8 mouse cellular contexts compared by ENCODE assay signal in genomic region chr5:136986695-136987137, GRCm38 (mm10). TPM values are rescaled to one million over a fixed set of nuclear protein-coding genes. Genes with fewer than 3 reads are reported as not detected.
DNase-seq lines count a peak whose midpoint lies in the region; ATAC-seq and TF ChIP-seq lines count a peak whose summit lies in the region.

Gene Plod3 (plus strand): TSS chr5:136987019.

- H3K9me3 ChIP-seq in CH12.LX (replicated peaks; ENCODE audit: low read length), result no peaks in the 10 kb centered on the region
- no peaks in the 10 kb centered on the region for H3K9me3 ChIP-seq in forebrain, embryonic 11.5 days (ENCODE audit: control insufficient read depth, low read length)
- no peaks in the 10 kb centered on the region for H3K9me3 ChIP-seq in heart, embryonic 16.5 days (replicated peaks; ENCODE audit: control insufficient read depth, low read length)
- H3K9me3 ChIP-seq in liver, embryonic 15.5 days (replicated peaks), result no peaks in the 10 kb centered on the region
- no peaks in the 10 kb centered on the region for H3K9me3 ChIP-seq in neural tube, embryonic 12.5 days

- peaks cover 5 to 19% of the 10 kb centered on the region in 2 experiments; a peak in 2 of 4 replicates for H3K4me1 ChIP-seq in CH12.LX (ENCODE audit: control insufficient read depth in 1 of 2, insufficient read depth in 2 of 2)
- H3K4me1 ChIP-seq in forebrain, embryonic 11.5 days (replicated peaks; ENCODE audit: control insufficient read depth, insufficient read depth, low read length), result peaks cover 2% of the 10 kb centered on the region; the same call in 1 of the 2 replicates
- H3K4me1 ChIP-seq in heart, embryonic 16.5 days (ENCODE audit: control insufficient read depth, insufficient read depth, low read length), result peaks cover 11% of the 10 kb centered on the region
- H3K4me1 ChIP-seq in liver, embryonic 15.5 days (replicated peaks), result peaks cover 29% of the 10 kb centered on the region
- peaks cover 15% of the 10 kb centered on the region for H3K4me1 ChIP-seq in neural tube, embryonic 12.5 days
- H3K4me1 ChIP-seq in testis, adult 2 months (ENCODE audit: control insufficient read depth, insufficient read depth, low read length), result peaks cover 15% of the 10 kb centered on the region

- peak within 1 kb of the TSS; percentile 93 for H3K9ac ChIP-seq in CH12.LX (ENCODE audit: insufficient read depth, low read depth)
- H3K9ac ChIP-seq in forebrain, embryonic 11.5 days (ENCODE audit: low read length), result peak within 1 kb of the TSS; percentile 98
- H3K9ac ChIP-seq in heart, embryonic 16.5 days (ENCODE audit: low read length), result peak within 1 kb of the TSS; percentile 92
- peak within 1 kb of the TSS; percentile 92 for H3K9ac ChIP-seq in liver, embryonic 15.5 days
- peak within 1 kb of the TSS; percentile 89 for H3K9ac ChIP-seq in neural tube, embryonic 12.5 days

- H3K27ac ChIP-seq in CH12.LX (ENCODE audit: insufficient read depth, low read depth), result peak within 1 kb of the TSS; percentile 20
- H3K27ac ChIP-seq in forebrain, embryonic 11.5 days (ENCODE audit: low read depth, low read length), result peak within 1 kb of the TSS; percentile 93
- H3K27ac ChIP-seq in heart, embryonic 16.5 days (ENCODE audit: low read length), result peak within 1 kb of the TSS; percentile 91
- H3K27ac ChIP-seq in liver, embryonic 15.5 days (replicated peaks), result peak within 1 kb of the TSS; percentile 92
- peak within 1 kb of the TSS; percentile 83 for H3K27ac ChIP-seq in neural tube, embryonic 12.5 days
- peak within 1 kb of the TSS; percentile 93 for H3K27ac ChIP-seq in testis, adult 2 months (ENCODE audit: control insufficient read depth, insufficient read depth, low read depth, low read length)

- WGBS in forebrain, embryonic 11.5 days, result under 1% methylated on average over 26 of the region's 26 CpGs
- WGBS in heart, embryonic 16.5 days, result 0% methylated on average over 26 of the region's 26 CpGs
- WGBS in liver, embryonic 15.5 days (ENCODE audit: insufficient replicate concordance), result under 1% methylated on average over 26 of the region's 26 CpGs
- under 1% methylated on average over 26 of the region's 26 CpGs for WGBS in neural tube, embryonic 12.5 days

- DNase-seq in CH12.LX (ENCODE audit: extremely low read depth), result peak; percentile 99
- peak; percentile 99 for DNase-seq in c-Kit-positive CD71-positive TER-119-negative erythroid progenitor cells, embryonic 14.5 days (ENCODE audit: low read depth)
- DNase-seq in forebrain, embryonic 11.5 days (ENCODE audit: low spot score), result peak; percentile 98
- peak; percentile 97 to 99 for DNase-seq in kidney, postnatal 36 days

- no peak for TF ChIP-seq RAD21 in CH12.LX (IDR thresholded peaks at IDR 0.05; ENCODE audit: low read depth, low read length)

- in situ Hi-C loops in CH12.LX (cut with MboI; ENCODE audit: low pct_ligation_motif_present, low pct_unique_long_range_greater_than_20kb, low sequenced_read_pairs), result no loop called here

- TF ChIP-seq CTCF in CH12.LX (conservative IDR thresholded peaks at IDR 0.05 in 1 of 2, IDR thresholded peaks at IDR 0.05 in 1 of 2; ENCODE audit: low read depth in 2 of 2, low read length in 2 of 2), result no peak
- TF ChIP-seq CTCF in testis, adult 2 months (IDR thresholded peaks at IDR 0.05; ENCODE audit: control insufficient read depth, insufficient read depth, insufficient replicate concordance, low read depth, low read length), result no peak

- H3K36me3 ChIP-seq in CH12.LX (replicated peaks in 1 of 2; ENCODE audit: control insufficient read depth in 1 of 2, insufficient read depth in 1 of 2, low read length in 1 of 2), result peaks cover 44 to 67% of the 10 kb centered on the region in 2 experiments
- peaks cover 6% of the 10 kb centered on the region; the same call in 1 of the 2 replicates for H3K36me3 ChIP-seq in forebrain, embryonic 11.5 days (ENCODE audit: control insufficient read depth, insufficient read depth, low read length)
- H3K36me3 ChIP-seq in heart, embryonic 16.5 days (ENCODE audit: control insufficient read depth, insufficient read depth), result peaks cover 23% of the 10 kb centered on the region
- H3K36me3 ChIP-seq in liver, embryonic 15.5 days (replicated peaks), result peaks cover 27% of the 10 kb centered on the region
- peaks cover 48% of the 10 kb centered on the region for H3K36me3 ChIP-seq in neural tube, embryonic 12.5 days
- H3K36me3 ChIP-seq in testis, adult 2 months (ENCODE audit: control insufficient read depth, insufficient read depth, low read length), result no peaks in the 10 kb centered on the region; the same call in 1 of the 2 replicates

- peaks cover 2% of the 10 kb centered on the region; the same call in 1 of the 2 replicates for H3K79me2 ChIP-seq in CH12.LX (replicated peaks; ENCODE audit: control insufficient read depth, extremely low read depth, insufficient read depth, poor library complexity, severe bottlenecking)

- TF ChIP-seq EP300 in CH12.LX (IDR thresholded peaks at IDR 0.05; ENCODE audit: low read length), result no peak

- peak within 1 kb of the TSS; percentile 82 to 96 (median 88) for H3K4me3 ChIP-seq in CH12.LX (replicated peaks in 1 of 3; ENCODE audit: low read depth in 2 of 3, low read length in 2 of 3, poor library complexity in 1 of 3)
- peak within 1 kb of the TSS; percentile 88 for H3K4me3 ChIP-seq in forebrain, embryonic 11.5 days (ENCODE audit: low read depth, low read length)
- peak within 1 kb of the TSS; percentile 81 for H3K4me3 ChIP-seq in heart, embryonic 16.5 days (ENCODE audit: low read length)
- H3K4me3 ChIP-seq in liver, embryonic 15.5 days (replicated peaks), result peak within 1 kb of the TSS; percentile 93
- H3K4me3 ChIP-seq in neural tube, embryonic 12.5 days, result peak within 1 kb of the TSS; percentile 71
- H3K4me3 ChIP-seq in testis, adult 2 months (ENCODE audit: control insufficient read depth, low read depth, low read length), result peak within 1 kb of the TSS; percentile 94

- dilution Hi-C loops in CH12.LX (cut with MboI; ENCODE audit: extremely low pct_ligation_motif_present, extremely low pct_unique_long_range_greater_than_20kb, low sequenced_read_pairs), result no loop called here

- peak; percentile 67 for TF ChIP-seq POLR2A in CH12.LX (IDR thresholded peaks at IDR 0.05; ENCODE audit: low read depth, low read length)
- TF ChIP-seq POLR2A in testis, adult 2 months (IDR thresholded peaks at IDR 0.05; ENCODE audit: control insufficient read depth, low read depth, low read length), result peak; percentile 98

- peak within 1 kb of the TSS; percentile 82 for H3K4me2 ChIP-seq in CH12.LX (ENCODE audit: insufficient read depth, low read depth, poor library complexity, severe bottlenecking)
- peak within 1 kb of the TSS; percentile 92 for H3K4me2 ChIP-seq in forebrain, embryonic 11.5 days (ENCODE audit: low read depth, low read length, severe bottlenecking)
- H3K4me2 ChIP-seq in heart, embryonic 16.5 days (ENCODE audit: low read depth, low read length), result peak within 1 kb of the TSS; percentile 95
- H3K4me2 ChIP-seq in liver, embryonic 15.5 days, result peak within 1 kb of the TSS; percentile 98
- peak within 1 kb of the TSS; percentile 81 for H3K4me2 ChIP-seq in neural tube, embryonic 12.5 days (replicated peaks)

- peak; percentile 91 for ATAC-seq in forebrain, embryonic 11.5 days (replicated peaks; ENCODE audit: low FRiP score)
- peak; percentile 93 for ATAC-seq in heart, embryonic 16.5 days (replicated peaks; ENCODE audit: extremely low read depth, insufficient read depth, low FRiP score)
- peak; percentile 93 for ATAC-seq in liver, embryonic 15.5 days (ENCODE audit: insufficient read depth)
- peak; percentile 83 for ATAC-seq in neural tube, embryonic 12.5 days (ENCODE audit: low FRiP score, low read depth)

- H3K27me3 ChIP-seq in CH12.LX (replicated peaks), result no peaks in the 10 kb centered on the region
- no peaks in the 10 kb centered on the region for H3K27me3 ChIP-seq in forebrain, embryonic 11.5 days (ENCODE audit: control insufficient read depth, insufficient read depth, low read length)
- no peaks in the 10 kb centered on the region for H3K27me3 ChIP-seq in heart, embryonic 16.5 days (ENCODE audit: control insufficient read depth, insufficient read depth, low read length)
- H3K27me3 ChIP-seq in liver, embryonic 15.5 days, result no peaks in the 10 kb centered on the region
- H3K27me3 ChIP-seq in neural tube, embryonic 12.5 days (replicated peaks), result no peaks in the 10 kb centered on the region
- no peaks in the 10 kb centered on the region for H3K27me3 ChIP-seq in testis, adult 2 months (ENCODE audit: control insufficient read depth, insufficient read depth, low read length)

TF ChIP-seq in CH12.LX, 34 proteins besides CTCF, POLR2A, EP300 and RAD21 (continues in another document):
- TF ChIP-seq UBTF (IDR thresholded peaks at IDR 0.05; ENCODE audit: low read depth, low read length) (no peak), TBP (conservative IDR thresholded peaks at IDR 0.05; ENCODE audit: low read depth, low read length) (peak; percentile 35; the same call in 1 of the 2 replicates), POLR2AphosphoS2 (IDR thresholded peaks at IDR 0.05; ENCODE audit: low read depth, low read length) (no peak), ELF1 (IDR thresholded peaks at IDR 0.05; ENCODE audit: low read depth, low read length) (peak; percentile 88), BHLHE40 (IDR thresholded peaks at IDR 0.05; ENCODE audit: low read depth, low read length) (peak; percentile 89), MXI1 (IDR thresholded peaks at IDR 0.05; ENCODE audit: low read depth, low read length) (peak; percentile 90), RCOR1 (conservative IDR thresholded peaks at IDR 0.05; ENCODE audit: low read depth, low read length) (no peak), TCF12 (IDR thresholded peaks at IDR 0.05; ENCODE audit: low read depth, low read length) (peak; percentile 65; the same call in 1 of the 2 replicates), KAT2A (IDR thresholded peaks at IDR 0.05; ENCODE audit: insufficient replicate concordance, low read length) (peak; percentile 83; the same call in 1 of the 2 replicates), HCFC1 (IDR thresholded peaks at IDR 0.05; ENCODE audit: low read depth, low read length) (peak; percentile 89), NRF1 (IDR thresholded peaks at IDR 0.05; ENCODE audit: low read depth, low read length) (peak; percentile 95), USF1 (IDR thresholded peaks at IDR 0.05; ENCODE audit: low read depth, low read length) (no peak), ZNF384 (IDR thresholded peaks at IDR 0.05; ENCODE audit: low read depth, low read length) (peak; percentile 83), PAX5 (IDR thresholded peaks at IDR 0.05; ENCODE audit: low read length) (no peak)

RNA-seq across cellular contexts. Expression of gene Plod3, which starts in this region (rescaled TPM):
- total RNA-seq in CH12.LX (2012; rRNA removed) (38.2 and 45.2 TPM in 2 replicates), CH12.LX (2014; rRNA removed) (8.8 and 9.9 TPM in 2 replicates)
- 22.2 and 23.6 TPM in 2 replicates for polyA plus RNA-seq in CH12.LX (2012; ENCODE audit: insufficient read length, low read depth)
- polyA plus RNA-seq in forebrain, embryonic 11.5 days (2014; fragmentation: Nextera tagmentation; extraction: Ambion mirVana), result 29.1 and 30.7 TPM in 2 replicates
- 42.2 and 46.2 TPM in 2 replicates for polyA plus RNA-seq in heart, embryonic 16.5 days (2015; fragmentation: Nextera tagmentation; extraction: Ambion mirVana)
- 15.3 and 19.0 TPM in 2 replicates for polyA plus RNA-seq in liver, embryonic 15.5 days (2015; fragmentation: Nextera tagmentation; extraction: Ambion mirVana)
- polyA plus RNA-seq in neural tube, embryonic 12.5 days (2016; fragmentation: Nextera tagmentation; extraction: Ambion mirVana), result 38.4 and 39.8 TPM in 2 replicates
- 15.3 and 16.3 TPM in 2 replicates for polyA plus RNA-seq in testis, adult 2 months (2012; rRNA removed)

Comparison
In these comparisons a context has a peak if more than half of its experiments do, and no peak if none do; other contexts are left out.
1. Peak in every context shown above with its lines: DNase-seq, ATAC-seq, H3K4me3 ChIP-seq and H3K27ac ChIP-seq.
2. H3K27ac ChIP-seq: peak in every context shown above with its lines; median percentile 93 in forebrain, embryonic 11.5 days; 93 in testis, adult 2 months; 92 in liver, embryonic 15.5 days; 91 in heart, embryonic 16.5 days; 83 in neural tube, embryonic 12.5 days; 20 in CH12.LX.